Mouse (Mus musculus): Measurements from ENCODE around the gene Cyp2j7. TPM values are rescaled to one million over a fixed set of nuclear protein-coding genes. Genes with fewer than 3 reads are reported as not detected.
A peak's percentile ranks its signal among the peaks of the same experiment; 100 is the strongest.
"Not testable (repeated sequence)": the region's sequence is repeated elsewhere in the genome, so short reads cannot be mapped to it uniquely, and the experiment has no call there.

The Cyp2j7 gene
- not detected for total RNA-seq (2021)
- long read RNA-seq, experiment 1, result 0 reads
- long read RNA-seq, experiment 2, result 0 reads

DNA sequence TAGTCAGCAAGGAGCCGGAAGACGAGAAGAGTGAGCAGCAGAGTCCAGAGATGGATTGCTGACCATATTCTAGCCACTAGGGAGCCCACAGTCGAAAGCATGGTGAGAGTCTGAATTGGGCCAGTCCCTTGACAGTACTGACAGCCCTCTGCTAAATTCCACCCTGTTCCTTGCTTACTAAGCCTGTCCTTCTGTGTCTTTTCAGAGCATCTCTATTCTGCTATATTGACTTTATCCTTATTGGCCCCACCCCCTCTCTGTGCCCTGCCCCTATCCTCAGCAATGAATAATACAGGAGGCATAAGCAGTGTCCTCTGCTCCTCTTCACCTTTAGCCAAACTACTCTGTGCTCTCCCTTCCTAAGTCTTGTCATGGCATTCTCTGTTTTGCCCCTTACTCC, at the start of gene Cyp2j7:
Gene Cyp2j7, minus strand, starts transcription at position 101 of the 400 bp plus-strand sequence.
- H3K27ac ChIP-seq, result no peak within 1 kb of the TSS
- H3K4me3 ChIP-seq, result no peak within 1 kb of the TSS
- TF ChIP-seq CTCF (IDR thresholded peaks at IDR 0.05), result no peak
- intact Hi-C loops (cut with DNase I), result no loop called here
- DNase-seq (ENCODE audit: extremely low spot score in 1 of 2, low spot score in 2 of 2), result no peak

DNA sequence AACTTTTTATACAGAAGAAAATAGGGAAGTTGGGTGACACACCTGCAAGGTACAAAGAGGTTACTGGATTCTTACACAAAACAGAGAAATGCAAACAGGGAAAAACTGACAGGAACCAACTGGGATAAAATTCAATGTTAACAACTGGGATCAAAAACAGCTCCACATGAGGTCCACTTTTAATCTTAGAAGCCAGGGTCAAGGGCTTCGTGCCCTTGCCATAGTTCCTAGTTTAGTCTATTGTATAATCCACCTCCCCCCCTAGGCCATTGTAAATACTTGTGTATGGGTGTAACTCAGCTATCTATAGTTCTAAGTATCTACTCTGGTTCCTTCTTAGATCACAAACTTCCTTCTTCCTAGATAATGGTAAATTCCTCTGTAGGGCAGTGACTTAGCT, 40.4 kb upstream of the Cyp2j7 start:
- DNase-seq (ENCODE audit: extremely low spot score in 1 of 2, low spot score in 2 of 2); intact Hi-C loops (cut with DNase I); H3K4me3 ChIP-seq; H3K27ac ChIP-seq: not testable (repeated sequence)

DNA sequence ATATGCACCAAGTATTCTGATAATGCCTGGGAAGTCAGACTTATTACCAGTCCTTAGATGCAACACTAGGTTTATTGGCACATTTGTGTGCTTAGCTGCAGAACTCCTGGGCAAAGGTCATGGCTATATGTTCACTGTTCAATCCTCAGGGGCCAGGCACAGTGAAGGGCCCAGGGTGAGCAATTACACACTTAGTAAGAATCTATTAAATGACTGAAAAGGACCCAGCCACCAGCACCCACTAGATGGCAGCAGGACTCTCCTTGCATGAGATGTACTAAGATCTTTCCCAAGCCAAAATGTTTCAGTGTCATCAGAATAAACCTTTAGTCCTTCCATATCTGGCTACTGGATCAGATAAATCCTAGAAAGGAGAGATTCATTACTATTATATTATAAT, 37.4 kb upstream of the Cyp2j7 start:
- intact Hi-C loops (cut with DNase I), result loop anchor here (1.0 to 5.0 kb wide), 2 partner anchors 248 to 409 kb away; no protein-coding TSS in a partner anchor
- no peak overlapping the region for H3K4me3 ChIP-seq
- peak; percentile 80 for TF ChIP-seq CTCF (IDR thresholded peaks at IDR 0.05)
- H3K27ac ChIP-seq, result no peak overlapping the region
- peak; percentile 63 to 66 for DNase-seq (ENCODE audit: extremely low spot score in 1 of 2, low spot score in 2 of 2)

DNA sequence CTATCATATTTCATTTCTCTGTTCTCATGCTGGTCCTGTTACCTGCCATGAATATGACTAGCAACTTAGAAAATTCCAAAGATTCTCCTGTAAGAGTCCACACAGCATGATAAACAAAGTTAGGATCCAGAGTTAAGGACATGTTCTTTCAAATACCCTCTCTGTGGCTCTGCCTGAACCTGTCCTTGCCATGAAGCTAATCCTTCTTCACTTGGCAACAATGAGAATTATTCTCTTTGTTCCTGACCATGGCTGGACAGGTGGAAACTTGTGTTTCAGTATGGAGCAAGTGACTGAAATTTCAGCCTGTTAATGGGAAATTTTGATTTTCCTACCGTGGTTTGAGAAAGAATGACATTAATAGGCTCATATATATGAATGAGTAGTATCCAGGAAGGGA, 39.8 kb downstream of the Cyp2j7 start:
- TF ChIP-seq CTCF (IDR thresholded peaks at IDR 0.05), result no peak
- no peak overlapping the region for H3K27ac ChIP-seq
- intact Hi-C loops (cut with DNase I), result no loop called here
- no peak for DNase-seq (ENCODE audit: extremely low spot score in 1 of 2, low spot score in 2 of 2)
- H3K4me3 ChIP-seq, result no peak overlapping the region

DNA sequence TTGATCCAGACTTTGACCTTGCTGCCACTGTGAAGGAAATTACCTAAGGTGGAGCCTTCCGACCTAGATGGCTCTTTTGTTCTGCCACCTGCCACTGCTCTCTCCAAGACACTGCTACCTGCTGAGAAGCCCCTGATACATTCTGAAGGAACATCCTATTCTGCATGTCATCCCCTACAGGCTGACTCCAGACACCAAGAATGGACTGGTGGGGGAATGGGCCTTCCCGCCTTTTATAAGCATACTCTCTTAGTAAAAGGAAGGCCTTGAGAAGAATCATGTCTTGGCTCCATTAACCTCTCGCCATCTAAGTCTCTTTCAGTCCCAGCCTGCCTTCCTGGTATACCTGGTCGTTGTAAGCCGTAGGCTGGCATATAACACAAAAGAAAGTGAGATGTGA, 47.1 kb downstream of the Cyp2j7 start:
- DNase-seq (ENCODE audit: extremely low spot score in 1 of 2, low spot score in 2 of 2); H3K27ac ChIP-seq; intact Hi-C loops (cut with DNase I); H3K4me3 ChIP-seq: not testable (repeated sequence)

DNA sequence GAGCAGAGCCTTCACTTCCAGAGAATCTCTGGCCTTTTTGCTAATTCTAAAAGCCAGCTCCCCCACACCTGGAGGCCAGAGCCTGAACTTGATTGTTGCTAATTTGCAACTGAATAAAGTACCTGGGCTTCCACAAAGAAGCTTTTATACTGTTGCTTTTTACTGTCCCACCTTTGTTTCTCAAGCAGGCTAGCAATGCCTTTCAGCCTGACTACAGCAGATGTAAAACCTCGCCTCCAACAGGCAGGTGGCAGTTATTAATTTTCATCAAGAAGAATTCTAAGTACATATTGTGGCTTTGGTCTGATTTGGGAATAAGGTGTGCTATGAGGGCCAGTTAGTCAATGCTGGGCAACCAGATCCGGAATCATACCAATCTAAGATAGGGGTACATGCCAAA, 47.8 kb downstream of the Cyp2j7 start:
- H3K27ac ChIP-seq; H3K4me3 ChIP-seq; DNase-seq (ENCODE audit: extremely low spot score in 1 of 2, low spot score in 2 of 2); intact Hi-C loops (cut with DNase I): not testable (repeated sequence)

DNA sequence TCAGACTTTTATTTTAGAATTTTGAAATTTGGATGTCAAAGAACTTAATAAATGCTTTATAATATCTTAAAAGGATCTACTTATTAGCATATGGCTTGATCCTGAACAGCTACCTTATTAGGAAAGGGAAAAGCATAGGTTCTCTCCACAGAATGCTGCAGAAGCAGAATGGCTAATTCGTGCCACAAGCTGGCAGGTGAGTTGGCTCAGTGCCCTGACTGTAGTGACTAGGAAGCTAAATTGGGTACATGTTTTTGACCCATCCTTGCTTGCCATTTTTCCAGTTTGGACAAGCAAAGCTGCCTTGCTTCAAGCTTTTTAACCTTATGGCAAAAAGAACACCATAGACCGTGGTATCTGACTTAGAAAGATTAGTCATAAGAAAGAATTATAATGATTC, 48.3 kb downstream of the Cyp2j7 start:
- H3K27ac ChIP-seq; DNase-seq (ENCODE audit: extremely low spot score in 1 of 2, low spot score in 2 of 2); intact Hi-C loops (cut with DNase I); H3K4me3 ChIP-seq: not testable (repeated sequence)

DNA sequence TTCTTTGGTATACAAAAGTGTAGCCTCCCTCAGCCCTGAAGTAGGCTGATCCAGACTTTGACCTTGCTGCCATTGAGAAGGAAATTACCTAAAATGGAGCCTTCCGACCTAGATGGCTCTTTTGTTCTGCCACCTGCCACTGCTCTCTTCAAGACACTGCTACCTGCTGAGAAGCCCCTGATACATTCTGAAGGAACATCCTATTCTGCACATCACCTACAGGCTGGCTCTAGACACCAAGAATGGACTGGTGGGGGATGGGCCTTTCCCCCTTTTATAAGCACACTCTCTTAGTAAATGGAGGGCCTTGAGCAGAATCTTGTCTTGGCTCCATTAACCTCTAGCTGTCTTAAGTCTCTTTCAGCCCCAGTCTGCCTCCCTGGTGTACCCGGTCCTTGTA, 51.7 kb downstream of the Cyp2j7 start:
- H3K4me3 ChIP-seq; H3K27ac ChIP-seq; intact Hi-C loops (cut with DNase I); DNase-seq (ENCODE audit: extremely low spot score in 1 of 2, low spot score in 2 of 2): not testable (repeated sequence)

DNA sequence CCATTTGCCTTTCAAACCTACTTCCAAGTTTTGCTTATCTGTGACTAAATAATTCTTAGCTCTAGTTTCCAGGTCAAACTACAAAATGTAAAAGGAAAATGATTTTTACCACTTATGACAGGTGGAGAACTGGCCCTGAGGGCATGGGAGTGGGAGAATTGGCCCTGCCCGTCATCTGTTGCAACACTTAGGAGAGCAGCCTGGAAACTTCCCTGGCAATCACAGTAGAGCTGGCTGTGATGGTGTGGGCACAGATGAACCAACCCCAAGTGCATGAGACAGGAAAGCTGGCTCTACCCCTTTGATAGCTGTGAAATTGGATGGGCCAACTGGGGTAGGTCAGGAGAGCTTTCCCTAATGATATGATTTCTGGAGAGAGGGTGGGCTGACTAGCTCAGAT, 73.6 kb downstream of the Cyp2j7 start:
- no peak for DNase-seq (ENCODE audit: extremely low spot score in 1 of 2, low spot score in 2 of 2)
- Histone ChIP-seq H3K4me3 (no peak overlapping the region), H3K27ac (no peak overlapping the region)
- intact Hi-C loops (cut with DNase I), result no loop called here
- no peak for TF ChIP-seq CTCF (IDR thresholded peaks at IDR 0.05)

DNA sequence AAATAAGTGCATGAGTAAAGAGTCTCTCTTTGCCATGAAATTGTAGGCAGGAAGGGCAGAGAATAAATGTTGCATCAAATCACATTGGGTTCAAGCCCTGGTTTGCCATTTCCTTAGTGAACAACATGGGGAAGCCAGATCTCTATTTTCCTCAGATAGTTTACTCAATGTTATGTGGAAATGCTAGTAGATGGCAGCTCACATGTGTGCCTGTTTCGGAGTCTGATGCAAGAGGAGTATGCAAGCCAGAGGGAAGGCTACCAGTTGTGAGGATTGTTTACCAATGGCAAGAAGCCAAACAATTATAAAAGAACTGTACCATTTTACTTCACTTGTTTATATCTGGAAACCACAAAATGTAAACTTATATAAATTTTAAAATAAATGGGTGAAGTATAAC, 74.9 kb downstream of the Cyp2j7 start:
- no peak for DNase-seq (ENCODE audit: extremely low spot score in 1 of 2, low spot score in 2 of 2)
- intact Hi-C loops (cut with DNase I), result no loop called here
- Histone ChIP-seq H3K27ac (no peak overlapping the region), H3K4me3 (no peak overlapping the region)
- TF ChIP-seq CTCF (IDR thresholded peaks at IDR 0.05), result no peak

Other genes with a start within 250 kb of the Cyp2j7 start
- 1 to 10 TPM; 1.1 to 1.2 TPM for gene Cyp2j13, start 159.1 kb downstream of the Cyp2j7 start, total RNA-seq (2021)
- 1 to 10 TPM; 1.4 to 1.5 TPM for gene Cyp2j12, start 95.5 kb downstream of the Cyp2j7 start, total RNA-seq (2021)
- gene Cyp2j11, start 112.0 kb upstream of the Cyp2j7 start, total RNA-seq (2021), result not detected

Measured in left cerebral cortex, adult 2 months (tissue).